Mouse (Mus musculus): ENCODE data around the gene Etnppl.

- TF ChIP-seq CTCF (IDR thresholded peaks at IDR 0.05; ENCODE audit: control insufficient read depth, insufficient read depth, low read length) (no peak), POLR2A (IDR thresholded peaks at IDR 0.05; ENCODE audit: borderline replicate concordance, control insufficient read depth, low read depth, low read length) (no peak)
Measured at GRCm38 (mm10) chr3:130579501-130579900, 37.7 kb upstream of the Etnppl start.

All from bone marrow, adult 2 months (tissue).